Mouse (Mus musculus): Measurements from ENCODE around the gene Wwc2.
A peak's percentile ranks its signal among the peaks of the same experiment; 100 is the strongest.

Wwc2 gene

GRCm38 (mm10) chr8:47892419-47892818, 98.3 kb downstream of the Wwc2 start:
- no peak for DNase-seq

- no peak for DNase-seq
Measured at GRCm38 (mm10) chr8:47891641-47892040, 99.1 kb downstream of the Wwc2 start.

GRCm38 (mm10) chr8:47890814-47891210, 99.9 kb downstream of the Wwc2 start:
- DNase-seq = no peak

- DNase-seq = peak; percentile 62 to 72
Measured at GRCm38 (mm10) chr8:47889936-47890813, 100.5 kb downstream of the Wwc2 start.

GRCm38 (mm10) chr8:47888841-47889570, 101.7 kb downstream of the Wwc2 start:
- DNase-seq = no peak

GRCm38 (mm10) chr8:47884306-47884705, 106.4 kb downstream of the Wwc2 start:
- no peak for DNase-seq

GRCm38 (mm10) chr8:47883739-47884138, 107.0 kb downstream of the Wwc2 start:
- DNase-seq = no peak

GRCm38 (mm10) chr8:47878516-47878915, 112.2 kb downstream of the Wwc2 start:
- no peak for DNase-seq

- no peak for DNase-seq
Measured at GRCm38 (mm10) chr8:47875865-47876264, 114.9 kb downstream of the Wwc2 start.

- no peak for DNase-seq
Measured at GRCm38 (mm10) chr8:47874497-47875178, 116.1 kb downstream of the Wwc2 start.

GRCm38 (mm10) chr8:47872361-47873107, 118.2 kb downstream of the Wwc2 start:
- peak; percentile 57 to 72 for DNase-seq

GRCm38 (mm10) chr8:47867067-47867466, 123.7 kb downstream of the Wwc2 start:
- peak; percentile 93 to 95 for DNase-seq

- no peak for DNase-seq
Measured at GRCm38 (mm10) chr8:47866568-47866967, 124.2 kb downstream of the Wwc2 start.

- no peak for DNase-seq
Measured at GRCm38 (mm10) chr8:47859259-47859658, 131.5 kb downstream of the Wwc2 start.

- no peak for DNase-seq
Measured at GRCm38 (mm10) chr8:47853356-47853755, 137.4 kb downstream of the Wwc2 start.

GRCm38 (mm10) chr8:47852737-47853136, 138.0 kb downstream of the Wwc2 start:
- DNase-seq = no peak

- DNase-seq = peak; percentile 29 to 67
Measured at GRCm38 (mm10) chr8:47851824-47852502, 138.8 kb downstream of the Wwc2 start.

- no peak for DNase-seq
Measured at GRCm38 (mm10) chr8:47849842-47850241, 140.9 kb downstream of the Wwc2 start.

- no peak for DNase-seq
Measured at GRCm38 (mm10) chr8:47847931-47848330, 142.8 kb downstream of the Wwc2 start.

- DNase-seq = peak; percentile 27 to 65
Measured at GRCm38 (mm10) chr8:47847161-47847560, 143.6 kb downstream of the Wwc2 start.

GRCm38 (mm10) chr8:47845956-47846355, 144.8 kb downstream of the Wwc2 start:
- no peak for DNase-seq

- DNase-seq = no peak
Measured at GRCm38 (mm10) chr8:47843651-47844050, 147.1 kb downstream of the Wwc2 start.

All from cerebellum, postnatal 10 days (tissue).